Mouse (Mus musculus) heart, embryonic 12.5 days (tissue): ENCODE results near the gene Tsfm. TPM values are rescaled to one million over a fixed set of nuclear protein-coding genes. Genes with fewer than 3 reads are reported as not detected.

Source experiments
- ATAC-seq: fragments of 200-750 bp; cut with Nextera tagmentation; 2 replicates; pipeline ENCODE4 v1.8.0; 2017; ENCODE audit warnings: moderate TSS enrichment, moderate library complexity; ENCODE audit not compliant: insufficient number of reproducible peaks, low FRiP score
- H3K27ac ChIP-seq: fragments of 300-500 bp; sonication (generic); 2 replicates; pipeline ENCODE4 v1.5.1; 2016; ENCODE audit warnings: mild to moderate bottlenecking, moderate library complexity; ENCODE audit not compliant: poor library complexity, severe bottlenecking
- H3K27me3 ChIP-seq: fragments of 300-500 bp; sonication (generic); replicated peaks from 2 replicates; pipeline ENCODE4 v1.6.1; 2016; ENCODE audit warnings: mild to moderate bottlenecking, moderate library complexity
- H3K36me3 ChIP-seq: fragments of 300-500 bp; sonication (generic); 2 replicates; pipeline ENCODE4 v1.6.1; 2016; ENCODE audit warnings: mild to moderate bottlenecking, moderate library complexity
- H3K4me1 ChIP-seq: fragments of 300-500 bp; sonication (generic); replicated peaks from 2 replicates; pipeline ENCODE4 v1.6.1; 2016; ENCODE audit warnings: mild to moderate bottlenecking
- H3K4me2 ChIP-seq: fragments of 300-500 bp; sonication (generic); 2 replicates; pipeline ENCODE4 v1.6.1; 2016; ENCODE audit warnings: mild to moderate bottlenecking, moderate library complexity
- H3K4me3 ChIP-seq: fragments of 300-500 bp; sonication (generic); 2 replicates; pipeline ENCODE4 v1.5.1; 2016; ENCODE audit warnings: mild to moderate bottlenecking
- H3K9ac ChIP-seq: fragments of 300-500 bp; sonication (generic); 2 replicates; pipeline ENCODE4 v1.6.1; 2016; ENCODE audit warnings: mild to moderate bottlenecking, moderate library complexity
- H3K9me3 ChIP-seq: fragments of 300-500 bp; sonication (generic); replicated peaks from 2 replicates; pipeline ENCODE4 v1.6.1; 2016; ENCODE audit warnings: mild to moderate bottlenecking, moderate library complexity
- WGBS: fragments of 180-500 bp; shearing (Covaris S2); methylation state at CpG from one replicate; pipeline ENCODE4 v1.1.7; 2016; 5-methylcytosine and 5-hydroxymethylcytosine counted together
- polyA plus RNA-seq: library from polyadenylated mRNA; unstranded; fragments of >200 nt; fragmentation: Nextera tagmentation; extraction: Ambion mirVana; gene quantifications from 2 replicates; pipeline ENCODE4 v1.2.1, GENCODE M21; 2016

Tsfm gene
- polyA plus RNA-seq, 1 experiment from 2014 or later = 99.4 TPM

DNA sequence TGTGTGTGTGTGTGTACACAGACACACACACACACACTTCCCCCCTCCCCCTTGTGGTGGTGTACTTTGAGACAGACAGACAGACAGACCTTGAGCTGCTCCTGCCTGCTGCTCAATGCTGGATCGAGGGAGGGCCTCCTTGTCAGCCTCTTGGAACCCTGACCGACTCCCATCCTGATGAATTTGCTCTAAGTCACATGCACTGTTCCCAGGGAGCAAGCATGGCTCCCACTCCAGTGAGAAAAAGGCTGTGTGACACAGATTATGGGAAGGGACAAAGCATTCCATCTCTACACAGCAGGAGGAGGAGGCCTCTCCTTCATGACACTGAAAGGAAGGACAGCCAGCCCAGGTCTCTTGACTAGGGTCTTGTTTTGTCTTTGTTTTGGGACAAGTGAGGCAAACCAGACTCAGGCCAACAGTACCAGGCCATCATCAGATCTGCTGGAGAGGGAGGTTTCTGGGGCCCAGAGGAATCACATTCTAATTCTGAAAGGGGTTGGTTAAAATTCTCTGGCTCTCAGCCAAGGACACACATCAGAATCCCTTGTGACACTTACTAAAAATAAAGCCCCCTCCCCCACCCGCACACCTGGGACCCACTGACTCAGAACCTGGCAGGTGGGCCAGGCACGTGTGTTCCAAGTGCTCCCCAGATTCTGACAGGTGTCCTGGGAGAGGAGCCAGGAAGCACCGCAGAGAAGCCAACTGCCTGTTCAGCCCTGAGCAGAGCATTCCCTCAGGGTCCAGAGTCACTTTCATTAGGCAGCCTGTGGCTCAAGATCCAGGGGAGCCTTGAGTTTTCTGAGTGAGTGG, 46.2 kb downstream of the Tsfm start:
- peaks cover 90% of the 10 kb centered on the region for H3K4me1 ChIP-seq
- H3K9ac ChIP-seq = peak overlapping the region; percentile 75
- WGBS = 27% methylated on average over 5 of the region's 5 CpGs
- H3K4me3 ChIP-seq = 0 out of 2 replicates have a peak overlapping the region, but pooled peaks have one; percentile 0
- peak overlapping the region; percentile 96 for H3K4me2 ChIP-seq
- H3K36me3 ChIP-seq = no peaks in the 10 kb centered on the region; the same call in 1 of the 2 replicates
- peak overlapping the region; percentile 75 for H3K27ac ChIP-seq
- no peaks in the 10 kb centered on the region for H3K27me3 ChIP-seq
- ATAC-seq = no peak
- no peaks in the 10 kb centered on the region for H3K9me3 ChIP-seq

DNA sequence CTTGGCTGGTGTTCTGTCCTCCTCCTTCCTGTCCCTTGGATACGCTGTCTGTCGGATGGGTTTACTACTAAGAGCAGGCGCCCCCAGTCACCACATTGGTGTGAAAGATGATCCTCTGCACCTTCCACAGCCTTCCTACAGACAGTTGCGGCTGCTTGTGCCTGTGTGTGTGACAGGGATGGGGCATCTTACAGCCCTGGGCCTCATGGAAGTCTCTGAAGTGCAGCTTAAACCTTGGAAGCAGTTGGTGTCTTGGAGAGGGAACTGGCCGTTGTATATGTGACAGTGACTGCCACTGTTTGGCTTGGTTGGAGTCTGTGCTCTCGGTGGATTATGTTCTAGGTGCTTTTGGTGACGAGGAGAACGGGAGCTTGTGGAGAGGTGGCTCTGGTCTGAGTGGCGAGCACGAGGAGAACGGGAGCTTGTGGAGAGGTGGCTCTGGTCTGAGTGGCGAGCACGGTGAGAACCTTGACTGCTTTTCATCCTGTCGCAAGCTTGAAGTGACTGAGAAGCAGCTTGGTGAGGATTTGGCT, 47.4 kb downstream of the Tsfm start:
- H3K4me3 ChIP-seq = peak overlapping the region; percentile 100
- 28% methylated on average over 14 of the region's 14 CpGs for WGBS

DNA sequence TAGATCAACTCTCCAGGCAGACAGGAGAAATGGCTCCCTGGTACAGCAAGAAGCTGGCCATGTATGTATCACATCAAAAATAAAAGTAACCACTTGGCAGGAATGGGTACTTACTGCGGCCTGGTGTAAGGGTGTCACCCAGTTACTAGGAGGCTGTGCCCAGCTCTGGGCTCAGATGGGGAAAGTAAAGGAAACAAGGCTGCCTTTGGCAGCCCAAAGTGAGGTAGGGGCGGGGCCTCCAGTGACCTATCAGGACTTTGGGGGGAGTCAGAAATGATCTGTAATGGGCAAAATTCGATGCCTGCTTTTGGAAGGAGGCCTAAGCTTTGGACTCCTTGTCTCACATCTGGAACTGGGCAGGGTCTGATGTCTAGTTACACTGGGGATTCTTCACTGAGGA, 48.9 kb downstream of the Tsfm start:
- no peak for ATAC-seq
- Histone ChIP-seq H3K9ac (peak overlapping the region; percentile 75), H3K9me3 (no peaks in the 10 kb centered on the region), H3K4me2 (peak overlapping the region; percentile 96), H3K4me3 (peak overlapping the region; percentile 100), H3K4me1 (peaks cover 70% of the 10 kb centered on the region), H3K27me3 (no peaks in the 10 kb centered on the region), H3K36me3 (no peaks in the 10 kb centered on the region; the same call in 1 of the 2 replicates), H3K27ac (peak overlapping the region; percentile 71; the same call in 1 of the 2 replicates)
- WGBS = 51% methylated on average over 3 of the region's 3 CpGs

More for the DNA sequence above, 47.4 kb downstream of the Tsfm start:
- H3K27me3 ChIP-seq = no peaks in the 10 kb centered on the region
- peak overlapping the region; percentile 96 for H3K4me2 ChIP-seq
- H3K36me3 ChIP-seq = no peaks in the 10 kb centered on the region; the same call in 1 of the 2 replicates
- H3K27ac ChIP-seq = peak overlapping the region; percentile 75
- no peaks in the 10 kb centered on the region for H3K9me3 ChIP-seq
- peaks cover 79% of the 10 kb centered on the region for H3K4me1 ChIP-seq
- peak overlapping the region; percentile 75 for H3K9ac ChIP-seq
- ATAC-seq = no peak

DNA sequence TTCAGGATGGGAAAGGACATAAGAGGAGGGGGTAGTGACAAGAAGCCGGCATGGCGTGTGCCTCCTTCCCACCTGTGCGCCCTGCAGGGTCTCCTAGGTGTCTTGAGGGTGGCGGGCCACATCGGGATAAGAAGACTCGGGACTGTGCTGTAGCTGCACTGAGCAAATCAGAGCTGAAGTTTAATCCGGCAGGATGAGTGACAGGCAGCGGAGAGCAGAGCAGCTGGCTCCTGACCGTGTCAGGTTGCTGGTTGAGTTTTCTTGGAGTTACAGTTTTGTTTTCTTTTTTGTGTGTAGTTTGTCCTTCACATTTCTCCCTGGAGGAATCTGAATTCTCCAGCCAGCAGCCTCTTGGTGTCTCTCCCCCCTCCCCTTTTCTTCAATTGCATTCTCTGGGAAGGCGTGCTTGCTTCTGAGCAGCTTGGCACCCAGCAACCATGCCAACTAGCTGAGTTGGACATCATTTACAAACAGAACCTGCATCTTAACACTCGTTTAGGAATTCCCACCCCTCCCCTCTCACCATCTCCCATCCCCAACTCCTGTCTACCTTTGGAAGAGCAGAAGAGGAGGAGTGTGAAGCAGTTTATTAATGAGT, 49.6 kb downstream of the Tsfm start:
- no peaks in the 10 kb centered on the region for H3K9me3 ChIP-seq
- no peaks in the 10 kb centered on the region for H3K27me3 ChIP-seq
- ATAC-seq = no peak
- 13% methylated on average over 11 of the region's 11 CpGs for WGBS
- H3K27ac ChIP-seq = peak overlapping the region; percentile 98
- H3K9ac ChIP-seq = peak overlapping the region; percentile 100
- H3K4me1 ChIP-seq = peaks cover 63% of the 10 kb centered on the region
- peak overlapping the region; percentile 100 for H3K4me3 ChIP-seq
- peak overlapping the region; percentile 96 for H3K4me2 ChIP-seq
- H3K36me3 ChIP-seq = no peaks in the 10 kb centered on the region; the same call in 1 of the 2 replicates

DNA sequence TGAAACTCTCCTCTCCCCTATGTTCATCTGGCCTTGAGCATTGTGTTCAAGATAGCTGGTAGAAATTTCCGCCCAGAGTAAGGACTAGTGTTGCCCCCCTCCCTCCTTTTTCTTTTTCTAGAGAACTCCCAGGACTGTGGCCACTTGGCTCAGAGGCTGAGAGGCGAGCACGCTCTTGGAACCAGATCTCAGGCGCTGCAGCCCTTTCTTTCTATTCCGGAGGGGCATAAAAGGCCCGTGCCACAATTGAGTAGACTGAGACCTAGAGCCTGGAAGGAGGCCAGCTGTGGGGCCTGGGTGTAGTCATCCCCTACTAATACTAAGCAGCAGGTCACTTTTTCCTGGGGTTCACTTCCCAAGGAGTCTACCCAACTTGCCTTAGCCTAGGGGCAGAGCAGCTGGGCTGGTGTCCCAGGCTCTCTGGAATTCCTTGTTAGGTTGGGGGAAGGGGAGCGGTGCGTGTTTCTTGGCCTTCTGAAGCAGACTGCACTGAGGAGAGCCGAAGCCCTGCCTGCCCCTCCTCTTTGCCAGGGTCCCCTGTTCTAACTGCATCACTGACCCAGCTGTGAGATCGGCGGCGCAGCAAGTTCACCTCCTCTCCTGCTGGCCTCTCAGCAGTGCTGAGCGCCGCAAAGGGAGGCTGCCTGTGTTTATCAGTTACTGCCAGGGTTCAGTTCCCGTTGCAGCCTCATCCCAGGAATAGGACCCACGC, 50.3 kb downstream of the Tsfm start:
- Histone ChIP-seq H3K4me2 (peak overlapping the region; percentile 96), H3K27ac (peak overlapping the region; percentile 98), H3K36me3 (no peaks in the 10 kb centered on the region; the same call in 1 of the 2 replicates), H3K4me3 (peak overlapping the region; percentile 100), H3K9ac (peak overlapping the region; percentile 100), H3K9me3 (no peaks in the 10 kb centered on the region), H3K4me1 (peaks cover 56% of the 10 kb centered on the region), H3K27me3 (no peaks in the 10 kb centered on the region)
- no peak for ATAC-seq
- WGBS = 2% methylated on average over 16 of the region's 16 CpGs

DNA sequence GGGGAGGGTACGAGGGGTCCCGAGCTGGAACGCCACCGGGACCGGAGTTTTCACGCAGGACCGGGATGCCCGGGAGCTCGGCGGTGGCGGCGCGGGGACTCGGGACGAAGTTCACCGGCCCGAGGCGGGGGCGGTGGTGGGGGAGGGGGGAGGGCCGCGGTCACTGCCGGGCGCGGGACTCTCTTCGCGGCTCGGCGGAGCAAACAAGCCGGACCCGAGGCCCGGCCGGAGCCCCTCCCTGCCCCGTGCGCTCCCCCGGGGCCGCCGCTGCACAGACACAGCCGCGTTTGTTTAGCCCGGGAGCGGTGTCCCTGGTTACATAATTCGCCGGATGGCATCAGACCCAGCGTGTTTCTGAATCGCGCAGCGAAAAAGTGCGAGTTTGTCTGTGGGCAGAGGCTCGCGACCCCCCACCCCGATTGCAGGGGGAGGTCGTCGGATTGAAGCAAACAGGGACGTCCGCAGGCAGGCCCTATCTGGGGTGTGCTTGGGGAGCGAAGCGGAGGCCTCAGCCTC, 50.9 kb downstream of the Tsfm start:
- peaks cover 49% of the 10 kb centered on the region for H3K4me1 ChIP-seq

DNA sequence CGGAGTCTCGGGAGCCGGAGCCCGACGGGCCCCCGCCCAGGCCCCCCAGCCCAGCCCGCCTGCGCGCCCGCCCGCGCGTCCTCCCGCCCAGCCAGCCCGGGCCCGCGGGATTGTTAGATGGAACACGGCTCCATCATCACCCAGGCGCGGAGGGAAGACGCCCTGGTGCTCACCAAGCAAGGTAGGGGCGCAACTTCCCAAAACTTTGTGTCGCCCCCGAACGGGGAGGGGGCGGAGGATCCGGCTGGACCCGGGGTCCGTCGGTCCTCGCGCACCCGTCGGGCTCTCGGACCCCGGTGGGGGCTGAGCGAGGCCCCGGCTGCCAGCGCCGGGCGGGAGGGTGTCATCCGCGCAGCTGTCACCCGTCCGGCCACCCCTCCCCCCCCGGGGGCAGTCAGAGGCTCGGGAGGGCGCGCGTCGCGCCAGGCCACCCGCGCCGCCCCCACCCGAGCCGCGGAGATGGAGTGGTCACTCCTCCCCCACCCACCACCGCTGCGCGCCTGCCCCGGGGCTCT, 51.5 kb downstream of the Tsfm start:
- Histone ChIP-seq H3K9me3 (no peaks in the 10 kb centered on the region), H3K27me3 (no peaks in the 10 kb centered on the region), H3K4me2 (peak overlapping the region; percentile 96), H3K4me3 (peak overlapping the region; percentile 100), H3K9ac (peak overlapping the region; percentile 100), H3K36me3 (no peaks in the 10 kb centered on the region; the same call in 1 of the 2 replicates), H3K4me1 (peaks cover 44% of the 10 kb centered on the region), H3K27ac (peak overlapping the region; percentile 98)
- peak; percentile 60 for ATAC-seq
- WGBS = 0% methylated on average over 30 of the region's 62 CpGs

More for the DNA sequence above, 50.9 kb downstream of the Tsfm start:
- Histone ChIP-seq H3K9me3 (no peaks in the 10 kb centered on the region), H3K27ac (peak overlapping the region; percentile 98), H3K36me3 (no peaks in the 10 kb centered on the region; the same call in 1 of the 2 replicates), H3K9ac (peak overlapping the region; percentile 100), H3K4me3 (peak overlapping the region; percentile 100), H3K4me2 (peak overlapping the region; percentile 96), H3K27me3 (no peaks in the 10 kb centered on the region)
- under 1% methylated on average over 51 of the region's 57 CpGs for WGBS
- ATAC-seq = no peak

DNA sequence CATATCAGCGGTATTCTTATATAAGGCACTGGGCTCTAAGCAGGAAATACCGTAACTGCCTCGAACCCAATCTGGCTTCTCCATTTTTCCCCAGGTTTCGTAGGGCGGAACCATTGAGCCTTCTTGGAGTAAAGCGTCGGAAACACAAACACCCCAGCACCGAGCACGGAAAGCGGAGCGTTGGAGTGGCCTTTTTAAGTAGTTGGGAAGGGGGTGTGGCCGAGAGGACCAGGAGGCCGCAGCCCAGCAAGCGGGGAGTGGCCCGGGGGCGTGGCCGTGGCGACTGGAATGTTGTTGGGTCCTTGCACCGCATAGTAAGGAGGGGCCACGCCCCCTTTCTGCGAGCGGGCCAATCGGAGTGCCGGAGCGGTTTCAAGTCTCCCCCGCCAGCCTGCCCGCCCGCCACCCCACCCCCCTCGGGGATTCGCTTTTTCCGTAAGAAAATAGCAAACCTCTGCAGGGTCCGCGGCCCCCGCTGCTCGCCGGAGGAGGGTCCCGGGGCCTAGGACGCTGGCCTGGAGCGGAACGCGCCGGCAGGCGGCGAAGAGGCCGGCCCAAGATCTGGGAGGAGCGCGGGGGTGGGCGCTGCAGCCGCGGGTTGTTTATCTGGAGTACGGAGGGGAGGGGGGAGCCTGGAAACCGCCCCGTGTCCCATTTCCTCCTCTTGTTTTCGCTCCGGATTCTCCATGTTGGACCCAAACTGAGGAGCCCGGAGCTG, 52.2 kb downstream of the Tsfm start, which contains the start of gene Ctdsp2:
Ctdsp2 (plus strand) TSS at position 441 of the 718 bp plus-strand sequence.
- H3K4me2 ChIP-seq = peak within 1 kb of the TSS; percentile 96
- under 1% methylated on average over 54 of the region's 56 CpGs for WGBS
- H3K4me1 ChIP-seq = peaks cover 38% of the 10 kb centered on the region
- H3K9me3 ChIP-seq = no peaks in the 10 kb centered on the region
- H3K36me3 ChIP-seq = no peaks in the 10 kb centered on the region; the same call in 1 of the 2 replicates
- ATAC-seq = peak; percentile 95
- H3K27ac ChIP-seq = peak within 1 kb of the TSS; percentile 98
- no peaks in the 10 kb centered on the region for H3K27me3 ChIP-seq
- peak within 1 kb of the TSS; percentile 100 for H3K4me3 ChIP-seq
- H3K9ac ChIP-seq = peak within 1 kb of the TSS; percentile 100

DNA sequence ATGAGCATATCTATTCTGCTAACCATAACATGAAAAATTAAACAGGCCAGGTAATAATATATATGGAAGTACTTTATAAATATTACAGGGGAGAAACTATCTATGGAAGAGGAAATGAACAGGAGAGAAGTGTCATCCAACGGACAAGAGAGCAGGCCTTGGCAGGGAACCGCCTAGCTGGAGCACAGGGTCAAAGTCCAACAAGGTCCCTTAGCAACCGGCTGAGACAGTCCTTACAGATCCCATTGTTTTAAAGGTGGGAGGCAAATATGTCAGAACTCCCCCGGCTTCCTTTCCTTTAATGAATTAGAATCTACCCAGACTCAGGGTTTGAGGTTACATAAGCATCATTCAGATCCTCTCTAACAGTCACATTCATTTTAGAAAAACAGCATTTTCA, 53.6 kb downstream of the Tsfm start:
- Histone ChIP-seq H3K9ac (no peak overlapping the region), H3K27me3 (no peaks in the 10 kb centered on the region), H3K9me3 (no peaks in the 10 kb centered on the region), H3K4me2 (no peak overlapping the region), H3K4me1 (peaks cover 38% of the 10 kb centered on the region), H3K4me3 (no peak overlapping the region), H3K36me3 (no peaks in the 10 kb centered on the region), H3K27ac (no peak overlapping the region)
- ATAC-seq = no peak
- 57% methylated on average over 4 of the region's 4 CpGs for WGBS

DNA sequence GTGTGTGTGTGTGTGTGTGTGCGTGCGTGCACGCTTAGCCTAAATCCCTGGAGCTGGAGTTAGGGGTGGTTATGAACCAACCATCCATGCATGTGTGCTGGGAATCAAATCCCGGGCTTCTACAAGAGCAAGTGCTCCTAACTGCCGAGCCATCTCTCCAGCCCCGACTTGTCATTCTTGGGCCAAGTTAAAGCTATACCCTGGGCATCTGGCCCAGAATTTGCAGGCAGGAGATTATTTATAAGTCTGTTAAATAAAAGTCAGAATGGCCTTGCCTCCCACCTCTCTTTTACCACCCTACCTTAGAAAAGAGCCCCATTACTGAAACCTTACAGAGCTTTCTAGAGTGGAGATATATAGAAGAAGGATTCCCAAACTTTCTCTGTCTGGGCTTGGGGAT, 54.9 kb downstream of the Tsfm start:
- Histone ChIP-seq H3K27ac (no peak overlapping the region), H3K4me3 (no peak overlapping the region), H3K4me2 (no peak overlapping the region), H3K4me1 (peaks cover 38% of the 10 kb centered on the region), H3K36me3 (no peaks in the 10 kb centered on the region), H3K9me3 (no peaks in the 10 kb centered on the region), H3K9ac (no peak overlapping the region), H3K27me3 (no peaks in the 10 kb centered on the region)
- no peak for ATAC-seq
- WGBS = 74% methylated on average over 6 of the region's 6 CpGs
